Mouse (Mus musculus) lung, embryonic 14.5 days (tissue): ENCODE results near the gene Tnni3k. TPM values are rescaled to one million over a fixed set of nuclear protein-coding genes. Genes with fewer than 3 reads are reported as not detected.

Experiments used
- ATAC-seq: fragments of 200-750 bp; cut with Nextera tagmentation; 2 replicates; pipeline ENCODE4 v1.8.0; 2017; ENCODE audit warnings: mild to moderate bottlenecking, moderate TSS enrichment, moderate library complexity; ENCODE audit not compliant: insufficient read depth
- DNase-seq: peaks from one replicate; pipeline ENCODE4 v3.0.0-alpha.2; 2015
- H3K27ac ChIP-seq: fragments of 300-500 bp; sonication (generic); 2 replicates; pipeline ENCODE4 v1.5.1; 2014; ENCODE audit warnings: low read depth, mild to moderate bottlenecking, moderate library complexity
- H3K27me3 ChIP-seq: fragments of 300-500 bp; sonication (generic); 2 replicates; pipeline ENCODE4 v1.6.1; 2014; ENCODE audit warnings: low read length, control low read depth; ENCODE audit not compliant: insufficient read depth
- H3K36me3 ChIP-seq: fragments of 300-500 bp; sonication (generic); 2 replicates; pipeline ENCODE4 v1.6.1; 2014; ENCODE audit warnings: control low read depth; ENCODE audit not compliant: insufficient read depth
- H3K4me1 ChIP-seq: fragments of 300-500 bp; sonication (generic); 2 replicates; pipeline ENCODE4 v1.6.1; 2014; ENCODE audit warnings: antibody characterized with exemption, control low read depth; ENCODE audit not compliant: insufficient read depth
- H3K4me2 ChIP-seq: fragments of 300-500 bp; sonication (generic); 2 replicates; pipeline ENCODE4 v1.6.1; 2014; ENCODE audit warnings: mild to moderate bottlenecking
- H3K4me3 ChIP-seq: fragments of 300-500 bp; sonication (generic); 2 replicates; pipeline ENCODE4 v1.5.1; 2014; ENCODE audit warnings: low read depth, low read length
- H3K9ac ChIP-seq: fragments of 300-500 bp; sonication (generic); 2 replicates; pipeline ENCODE4 v1.6.1; 2014
- H3K9me3 ChIP-seq: fragments of 300-500 bp; sonication (generic); 2 replicates; pipeline ENCODE4 v1.6.1; 2016; ENCODE audit warnings: low read depth, low read length, control low read depth
- CTCF ChIP-seq: IDR thresholded peaks from 2 replicates; pipeline ENCODE4 v1.5.1; 2016; ENCODE audit warnings: antibody characterized with exemption, low read depth
- WGBS: fragments of 180-500 bp; shearing (Covaris S2); extraction: QIAGEN DNeasy Blood & Tissue Kit; methylation state at CpG from one replicate; pipeline ENCODE4 v1.1.7; 2014; 5-methylcytosine and 5-hydroxymethylcytosine counted together
- polyA plus RNA-seq: library from polyadenylated mRNA; unstranded; fragments of >200 nt; fragmentation: Nextera tagmentation; extraction: Ambion mirVana; gene quantifications from 2 replicates; pipeline ENCODE4 v1.2.1, GENCODE M21; 2014

Gene Tnni3k
- polyA plus RNA-seq, 1 experiment from 2014 or later = not detected

- Histone ChIP-seq H3K4me1 (no peaks in the 10 kb centered on the region), H3K9ac (no peak overlapping the region), H3K4me2 (no peak overlapping the region), H3K27ac (no peak overlapping the region), H3K9me3 (no peaks in the 10 kb centered on the region), H3K4me3 (no peak overlapping the region), H3K27me3 (no peaks in the 10 kb centered on the region), H3K36me3 (no peaks in the 10 kb centered on the region)
- peak; percentile 78 for ATAC-seq
- WGBS = 24% methylated on average over 7 of the region's 7 CpGs
- DNase-seq = peak; percentile 64
- TF ChIP-seq CTCF = no peak
These were observed 248.6 kb downstream of the Tnni3k start for GRCm38 (mm10) chr3:154806626-154807025.

- DNase-seq (peak; percentile 41), ATAC-seq (no peak)
- Histone ChIP-seq H3K36me3 (no peaks in the 10 kb centered on the region), H3K9ac (no peak overlapping the region), H3K27me3 (no peaks in the 10 kb centered on the region), H3K9me3 (no peaks in the 10 kb centered on the region), H3K4me1 (no peaks in the 10 kb centered on the region), H3K4me2 (no peak overlapping the region), H3K4me3 (no peak overlapping the region), H3K27ac (no peak overlapping the region)
- 46% methylated on average over 8 of the region's 8 CpGs for WGBS
- no peak for TF ChIP-seq CTCF
These were observed 254.2 kb downstream of the Tnni3k start for GRCm38 (mm10) chr3:154800888-154801429.

GRCm38 (mm10) chr3:154800454-154800853 lies 254.8 kb downstream of the Tnni3k start:
- no peaks in the 10 kb centered on the region for H3K4me1 ChIP-seq
- no peak overlapping the region for H3K4me2 ChIP-seq
- no peak overlapping the region for H3K4me3 ChIP-seq
- DNase-seq = no peak
- H3K36me3 ChIP-seq = no peaks in the 10 kb centered on the region
- no peak for ATAC-seq
- H3K27me3 ChIP-seq = no peaks in the 10 kb centered on the region
- TF ChIP-seq CTCF = no peak
- H3K9me3 ChIP-seq = no peaks in the 10 kb centered on the region
- WGBS = 46% methylated on average over 8 of the region's 8 CpGs
- no peak overlapping the region for H3K9ac ChIP-seq
- no peak overlapping the region for H3K27ac ChIP-seq

GRCm38 (mm10) chr3:154798806-154799205 lies 256.4 kb downstream of the Tnni3k start:
- WGBS = 82% methylated on average over 4 of the region's 4 CpGs
- no peak for ATAC-seq

GRCm38 (mm10) chr3:154793571-154793970 lies 261.6 kb downstream of the Tnni3k start:
- Histone ChIP-seq H3K36me3 (no peaks in the 10 kb centered on the region), H3K27me3 (no peaks in the 10 kb centered on the region), H3K4me2 (no peak overlapping the region), H3K9ac (no peak overlapping the region), H3K4me3 (no peak overlapping the region), H3K4me1 (no peaks in the 10 kb centered on the region), H3K27ac (no peak overlapping the region), H3K9me3 (no peaks in the 10 kb centered on the region)
- 83% methylated on average over 4 of the region's 4 CpGs for WGBS
- ATAC-seq (no peak), DNase-seq (no peak)
- no peak for TF ChIP-seq CTCF

More at GRCm38 (mm10) chr3:154798806-154799205, 256.4 kb downstream of the Tnni3k start:
- no peaks in the 10 kb centered on the region for H3K36me3 ChIP-seq
- H3K9me3 ChIP-seq = no peaks in the 10 kb centered on the region
- no peak overlapping the region for H3K4me2 ChIP-seq
- H3K27ac ChIP-seq = no peak overlapping the region
- H3K4me1 ChIP-seq = no peaks in the 10 kb centered on the region
- DNase-seq = no peak
- no peak overlapping the region for H3K9ac ChIP-seq
- no peak for TF ChIP-seq CTCF
- H3K4me3 ChIP-seq = no peak overlapping the region
- no peaks in the 10 kb centered on the region for H3K27me3 ChIP-seq

- no peak overlapping the region for H3K9ac ChIP-seq
- no peaks in the 10 kb centered on the region for H3K9me3 ChIP-seq
- no peaks in the 10 kb centered on the region for H3K27me3 ChIP-seq
- ATAC-seq = no peak
- no peak for DNase-seq
- TF ChIP-seq CTCF = no peak
- WGBS = 64% methylated on average over 3 of the region's 3 CpGs
- H3K4me1 ChIP-seq = no peaks in the 10 kb centered on the region
- no peak overlapping the region for H3K4me2 ChIP-seq
- H3K27ac ChIP-seq = no peak overlapping the region
- no peaks in the 10 kb centered on the region for H3K36me3 ChIP-seq
- H3K4me3 ChIP-seq = no peak overlapping the region
These were observed 267.6 kb downstream of the Tnni3k start for GRCm38 (mm10) chr3:154787611-154788010.

- no peaks in the 10 kb centered on the region for H3K36me3 ChIP-seq
- no peak overlapping the region for H3K9ac ChIP-seq
- TF ChIP-seq CTCF = no peak
- H3K27me3 ChIP-seq = no peaks in the 10 kb centered on the region
- WGBS = 83% methylated on average over 9 of the region's 9 CpGs
- no peak overlapping the region for H3K4me3 ChIP-seq
- no peak for DNase-seq
- H3K27ac ChIP-seq = no peak overlapping the region
- H3K9me3 ChIP-seq = no peaks in the 10 kb centered on the region
- H3K4me2 ChIP-seq = no peak overlapping the region
- ATAC-seq = no peak
- H3K4me1 ChIP-seq = no peaks in the 10 kb centered on the region
These were observed 268.9 kb downstream of the Tnni3k start for GRCm38 (mm10) chr3:154786354-154786753.
